Mouse (Mus musculus): ENCODE data around the gene Minos1.

The Minos1 gene

DNA sequence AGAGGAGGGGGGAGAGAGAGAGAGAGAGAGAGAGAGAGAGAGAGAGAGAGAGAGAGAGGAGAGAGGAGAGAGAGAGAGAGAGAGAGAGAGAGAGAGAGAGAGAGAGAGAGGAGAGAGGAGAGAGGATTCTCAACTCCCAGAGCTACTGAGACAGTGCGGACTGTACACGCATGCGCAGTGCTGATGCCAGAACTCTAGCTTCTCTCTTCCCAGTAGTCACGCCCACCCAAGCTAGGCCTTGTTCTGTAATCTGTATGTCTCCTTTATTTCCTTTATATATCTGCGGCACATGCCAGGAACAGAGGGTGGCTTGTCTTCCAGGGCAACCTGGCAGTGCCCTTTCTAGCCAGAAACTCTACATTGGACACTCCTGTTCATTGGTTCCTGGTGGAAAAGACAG is 66.1 kb downstream of the Minos1 start:
- WGBS, result 56% methylated on average over 5 of the region's 5 CpGs

DNA sequence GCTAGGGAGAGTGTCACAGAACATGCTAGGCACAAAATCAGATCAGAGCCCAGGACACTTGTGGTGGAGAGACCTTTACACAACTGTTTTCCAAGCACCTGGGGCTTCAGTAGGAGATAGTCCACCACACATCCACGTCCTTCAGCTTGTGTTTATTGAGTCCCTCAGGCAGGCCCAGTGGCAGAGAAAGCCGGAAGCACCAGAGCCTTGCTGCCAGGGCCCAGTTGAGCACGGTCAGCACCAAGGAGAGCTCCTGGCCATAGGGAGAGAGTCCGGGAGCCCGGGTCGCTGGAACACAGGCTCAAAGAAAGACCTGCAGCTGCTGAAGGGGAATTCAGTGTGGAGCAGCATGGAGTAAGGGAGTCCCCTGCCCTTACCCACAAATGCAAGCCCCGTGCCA is 71.3 kb downstream of the Minos1 start:
- WGBS, result 54% methylated on average over 7 of the region's 7 CpGs

DNA sequence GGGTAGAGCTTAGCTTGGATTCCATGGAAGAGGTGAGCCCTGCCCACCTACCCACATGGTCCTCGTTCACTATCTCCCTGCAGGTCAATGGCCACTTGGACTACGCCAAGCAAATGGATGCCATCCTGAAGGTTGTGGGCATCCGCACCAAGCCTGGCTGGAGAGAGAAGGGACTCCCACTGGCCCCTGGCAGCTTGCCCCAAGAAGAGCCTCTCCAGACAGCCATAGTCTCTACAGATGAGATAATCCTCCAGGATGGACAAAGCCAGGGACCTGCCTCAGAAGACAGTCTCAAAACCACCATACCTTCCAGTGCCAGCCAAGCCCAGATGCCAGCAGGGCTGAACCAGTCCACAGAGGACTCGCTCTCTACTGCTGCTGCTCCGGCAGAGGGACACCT is 72.9 kb downstream of the Minos1 start:
- WGBS, result 94% methylated on average over 5 of the region's 5 CpGs

DNA sequence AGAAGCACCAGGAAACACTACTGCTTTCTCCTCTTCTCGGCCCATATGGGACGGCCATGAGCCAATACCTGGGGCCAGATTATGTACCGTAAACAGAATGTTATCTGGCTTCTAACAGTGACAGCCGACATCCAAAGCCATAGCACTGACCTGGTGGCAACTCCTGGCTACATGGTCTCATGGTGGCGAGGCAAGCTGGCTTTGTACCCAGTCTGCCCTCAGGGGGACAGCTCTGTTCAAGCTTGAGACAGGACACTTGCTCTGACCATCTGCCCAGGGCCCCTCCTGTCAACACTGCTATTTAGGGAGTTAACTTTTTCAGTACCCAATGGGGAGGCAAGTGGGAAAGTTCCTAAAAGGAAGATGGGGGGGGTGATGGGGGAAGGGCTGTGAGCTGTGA is 73.6 kb downstream of the Minos1 start:
- WGBS, result 80% methylated on average over 5 of the region's 5 CpGs

DNA sequence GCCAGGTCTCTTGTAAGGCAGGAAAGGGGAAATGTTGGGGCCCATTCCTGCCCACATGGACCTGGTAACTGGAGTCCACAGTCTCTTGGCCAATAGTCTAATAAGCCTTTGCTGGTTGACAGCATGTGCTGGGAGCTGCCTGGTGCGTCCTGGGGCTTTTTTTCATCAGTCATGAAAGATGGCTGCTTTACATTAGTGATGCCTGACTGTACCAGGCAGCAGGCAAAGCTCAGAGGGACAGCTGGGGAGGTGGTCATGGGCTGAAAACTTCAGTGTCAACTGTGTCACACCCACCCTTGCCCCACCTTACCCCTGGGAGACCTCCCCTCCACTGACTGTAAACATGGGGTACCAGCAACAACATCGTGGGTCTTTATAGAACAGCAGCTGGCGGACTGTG is 75.2 kb downstream of the Minos1 start:
- 73% methylated on average over 3 of the region's 3 CpGs for WGBS

DNA sequence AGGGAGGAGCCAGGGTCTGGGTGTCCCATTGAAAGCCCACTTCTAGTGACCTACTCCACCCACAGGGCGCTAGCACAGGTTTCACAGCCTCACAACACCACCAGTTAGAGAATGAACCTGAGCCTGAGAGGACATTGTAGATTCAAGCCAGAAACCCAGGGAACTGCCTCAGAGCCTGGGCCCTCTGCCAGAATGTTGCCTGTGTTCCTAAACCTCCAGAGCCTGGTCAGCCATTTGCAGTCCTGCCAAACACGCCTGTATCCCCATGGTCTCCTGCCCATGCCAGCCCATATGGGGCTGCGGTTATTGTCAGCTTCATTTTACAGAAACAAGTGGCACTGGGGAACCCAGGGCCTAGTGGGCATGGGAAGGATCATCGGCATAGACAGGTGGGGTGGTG is 75.6 kb downstream of the Minos1 start:
- 72% methylated on average over 4 of the region's 4 CpGs for WGBS

DNA sequence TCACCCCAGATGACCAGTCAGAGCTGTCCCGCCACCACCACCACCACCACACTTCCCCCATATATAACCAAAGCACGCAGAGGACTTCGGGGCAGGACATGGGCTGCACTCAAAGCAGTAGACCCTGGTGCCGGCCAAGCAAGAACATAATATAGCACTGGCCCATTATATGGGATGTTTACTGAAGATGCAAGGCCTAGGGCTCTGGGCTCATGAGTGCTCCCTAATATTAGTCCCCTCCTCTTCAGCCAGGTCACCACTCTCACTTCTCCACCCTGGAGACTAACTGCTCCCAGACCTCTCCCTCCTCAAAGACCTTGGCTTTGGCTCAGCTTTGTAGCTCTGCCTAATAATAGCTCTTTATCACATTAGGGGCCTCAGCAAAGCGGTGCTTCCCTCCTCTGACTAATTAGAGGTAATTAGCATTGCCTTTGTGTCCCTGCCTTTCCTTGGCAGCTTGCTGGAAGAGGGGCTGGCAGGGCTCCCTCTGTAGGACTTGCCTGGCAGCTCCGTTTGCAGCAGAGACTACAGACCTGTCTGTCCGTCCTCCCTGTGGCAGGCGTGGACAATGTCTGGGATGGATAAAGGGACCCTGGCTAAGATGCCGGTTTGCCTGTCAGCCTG is 76.5 kb downstream of the Minos1 start:
- 45% methylated on average over 9 of the region's 9 CpGs for WGBS

DNA sequence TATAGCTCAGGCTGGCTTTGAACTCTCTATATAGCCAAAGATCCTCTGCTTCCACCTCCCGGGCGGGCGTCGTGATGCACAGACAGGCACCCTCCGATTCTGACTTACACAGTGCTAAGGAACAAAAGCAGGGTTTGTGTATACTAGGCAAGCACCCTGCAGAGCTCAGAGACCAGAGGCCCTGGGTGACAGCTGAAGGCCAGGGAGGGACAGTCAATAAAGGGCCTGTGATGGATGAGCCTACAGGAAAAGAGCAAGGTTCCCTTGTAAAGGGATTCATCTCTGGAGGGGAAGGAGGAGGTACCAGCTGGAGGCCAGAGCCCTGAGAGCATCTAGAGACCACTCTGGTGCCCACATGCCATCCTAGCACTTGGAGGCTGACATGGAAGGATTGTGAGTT is 77.5 kb downstream of the Minos1 start:
- 75% methylated on average over 5 of the region's 5 CpGs for WGBS

DNA sequence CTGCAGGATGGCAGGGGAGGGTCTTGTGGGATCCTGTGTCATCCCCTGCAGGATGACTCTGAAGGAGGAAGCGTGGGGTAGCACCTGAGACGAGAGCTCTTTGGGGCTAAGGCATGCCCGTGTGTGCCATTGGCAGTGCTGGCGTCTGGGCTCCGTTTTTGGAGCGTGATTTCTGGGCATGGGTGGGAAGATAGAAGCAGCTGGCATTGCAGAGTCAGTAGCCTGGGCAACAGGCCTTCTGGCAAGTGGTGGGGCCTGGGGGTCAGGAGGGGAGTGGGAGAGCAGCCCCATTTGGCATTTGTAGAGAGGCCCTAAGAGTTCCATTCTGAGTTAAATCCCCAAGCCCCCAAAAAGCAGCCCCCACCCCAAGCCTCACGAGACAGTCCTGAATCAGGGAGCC is 78.1 kb downstream of the Minos1 start:
- 40% methylated on average over 7 of the region's 7 CpGs for WGBS
